Mouse (Mus musculus) layer of hippocampus, adult 8-10 months (tissue): Measurements from ENCODE around the gene B3gntl1. TPM values are rescaled to one million over a fixed set of nuclear protein-coding genes. Genes with fewer than 3 reads are reported as not detected.
A peak's percentile ranks its signal among the peaks of the same experiment; 100 is the strongest.

Experiments used
- DNase-seq, 2 experiments: peaks; one replicate each; pipeline ENCODE4 v3.0.0; 2022; ENCODE audit warnings: low spot score in 2 of 2
- total RNA-seq, 4 experiments: library from RNA; stranded (reverse); gene quantifications; 2 replicates each; pipeline ENCODE4 v1.2.4; 2022

Gene B3gntl1
- 1 to 10 TPM; 6.8 to 8.4 (median 7.9) TPM for total RNA-seq

DNA sequence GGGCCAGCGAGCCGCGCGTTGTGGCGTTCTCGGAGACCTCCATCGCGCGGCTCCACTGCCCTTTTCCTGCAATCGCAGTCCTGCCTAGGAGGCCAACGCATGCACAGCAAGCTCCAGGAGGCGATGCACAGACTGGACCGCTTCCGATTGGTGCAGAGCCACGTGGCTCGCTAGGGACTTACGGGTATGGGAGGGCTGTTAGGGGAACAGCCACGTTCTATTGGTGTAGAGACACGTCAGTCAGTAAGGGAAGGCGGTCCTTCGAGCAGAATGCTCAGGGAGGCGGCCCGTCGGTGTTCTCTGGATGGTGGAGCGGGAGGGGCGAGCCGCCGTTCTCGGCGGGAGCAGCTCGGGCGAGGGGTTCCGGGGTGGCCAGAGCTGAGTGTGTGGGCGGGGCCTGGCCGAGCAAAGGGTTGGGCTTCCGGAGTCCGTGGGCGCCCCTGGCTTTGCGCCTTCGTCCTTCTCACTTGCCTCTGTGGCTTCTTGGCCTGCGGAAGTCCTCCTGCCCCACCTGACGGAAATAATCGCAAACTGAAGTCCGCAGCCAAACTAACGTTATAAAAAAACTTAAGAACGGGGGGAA lies at the start of gene B3gntl1:
Gene B3gntl1 (minus strand): TSS at position 164 of the 583 bp plus-strand sequence.
- peak; percentile 99 to 100 for DNase-seq

DNA sequence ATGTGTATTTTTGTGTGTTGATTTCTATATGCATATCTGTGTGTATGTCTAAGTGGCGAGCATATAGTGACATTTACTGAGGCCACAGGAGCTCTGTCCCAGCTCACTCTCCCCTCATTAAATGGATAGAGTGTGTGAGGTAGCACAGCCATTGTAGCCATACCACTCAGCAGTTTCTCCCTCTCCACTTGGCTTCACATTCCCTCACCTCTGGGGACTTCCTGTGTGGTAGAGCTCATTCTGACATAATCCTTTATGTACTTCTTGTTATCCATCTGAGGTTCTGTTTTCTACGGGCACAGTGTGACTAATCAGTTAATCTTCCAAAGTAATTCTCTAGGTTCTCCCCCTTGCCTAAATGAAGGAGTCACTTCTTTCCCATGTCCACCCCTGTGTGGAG lies 49.5 kb upstream of the B3gntl1 start:
- no peak for DNase-seq

GRCm38 (mm10) chr11:121720752-121721151 lies 47.8 kb upstream of the B3gntl1 start:
- no peak for DNase-seq

- DNase-seq: no peak
Observed at GRCm38 (mm10) chr11:121717724-121718123, 44.8 kb upstream of the B3gntl1 start.

DNA sequence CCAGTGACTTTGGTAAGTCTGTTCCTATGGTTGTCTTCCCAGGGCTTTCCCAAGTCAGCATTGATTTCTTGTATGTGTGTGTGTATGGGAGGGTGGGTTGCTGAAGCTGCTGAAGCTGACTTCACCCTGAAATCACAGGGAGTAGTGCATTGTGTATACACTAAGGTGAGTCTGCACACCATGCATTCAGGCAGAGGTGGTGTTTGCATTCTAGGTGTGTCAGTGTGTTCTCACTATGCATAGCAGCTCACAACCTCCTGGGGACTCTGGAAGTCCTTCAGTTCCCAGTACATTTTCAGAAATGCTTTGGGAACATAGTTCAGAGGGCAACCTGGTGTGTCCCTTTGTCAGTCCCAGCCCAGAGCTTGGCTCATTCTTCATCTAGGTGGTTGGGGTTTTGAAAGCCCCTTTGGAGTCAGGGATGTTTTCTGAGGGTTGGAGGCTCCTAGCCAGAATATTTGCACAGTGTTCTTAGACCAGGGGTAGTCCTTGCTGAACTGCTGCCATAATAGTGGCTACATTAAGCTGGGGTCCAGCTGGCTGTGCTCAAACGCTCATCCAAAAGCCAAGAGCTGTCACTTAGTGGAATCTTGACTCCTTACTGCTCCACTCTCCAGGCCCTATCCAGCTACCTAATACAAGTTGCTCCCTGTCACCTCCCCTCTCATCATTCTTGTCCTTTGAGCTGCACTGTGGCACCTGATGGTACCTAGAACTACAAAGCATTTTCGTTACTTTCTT lies 42.0 kb upstream of the B3gntl1 start:
- no peak for DNase-seq

DNA sequence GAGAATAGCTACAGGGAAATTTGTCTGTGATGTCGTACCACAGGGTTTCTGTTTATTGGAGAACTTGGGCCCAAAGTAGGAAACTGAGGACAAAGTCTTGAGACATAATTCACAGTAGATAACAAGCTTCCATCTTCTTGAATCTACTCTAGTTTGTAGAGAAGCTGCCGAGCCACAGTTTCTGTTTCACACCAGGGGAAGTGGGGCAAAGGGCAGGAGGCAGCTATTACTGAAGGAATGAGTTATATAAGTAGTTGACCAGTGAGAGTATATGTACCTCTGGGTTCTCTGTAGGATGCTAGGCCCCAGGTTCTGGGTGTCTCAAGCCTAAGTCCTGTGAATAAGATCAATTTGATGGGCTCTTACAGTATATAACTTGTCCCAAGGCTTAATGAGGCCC lies 40.6 kb upstream of the B3gntl1 start:
- no peak for DNase-seq

DNA sequence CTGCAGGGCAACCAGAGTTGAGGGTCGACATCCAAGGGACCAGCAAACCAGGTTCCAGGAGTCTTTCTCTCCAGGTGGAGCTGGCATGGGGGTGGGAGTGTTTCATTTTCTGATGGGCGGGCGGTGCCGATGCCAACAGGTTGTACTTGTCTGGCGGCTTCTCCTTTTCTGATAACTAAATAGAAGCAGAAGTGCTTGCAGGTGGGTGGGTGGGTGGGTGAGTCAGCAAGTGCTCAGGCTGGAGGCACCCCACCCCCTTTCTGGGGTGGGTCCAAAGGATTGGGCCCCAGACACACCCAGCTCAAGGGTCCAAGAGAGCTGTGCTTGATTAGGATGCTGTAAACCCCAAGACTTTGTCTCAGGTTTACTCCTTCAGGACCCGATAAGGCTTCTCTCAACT lies 40.0 kb upstream of the B3gntl1 start:
- no peak for DNase-seq

GRCm38 (mm10) chr11:121710245-121710644 lies 37.3 kb upstream of the B3gntl1 start:
- DNase-seq: no peak

DNA sequence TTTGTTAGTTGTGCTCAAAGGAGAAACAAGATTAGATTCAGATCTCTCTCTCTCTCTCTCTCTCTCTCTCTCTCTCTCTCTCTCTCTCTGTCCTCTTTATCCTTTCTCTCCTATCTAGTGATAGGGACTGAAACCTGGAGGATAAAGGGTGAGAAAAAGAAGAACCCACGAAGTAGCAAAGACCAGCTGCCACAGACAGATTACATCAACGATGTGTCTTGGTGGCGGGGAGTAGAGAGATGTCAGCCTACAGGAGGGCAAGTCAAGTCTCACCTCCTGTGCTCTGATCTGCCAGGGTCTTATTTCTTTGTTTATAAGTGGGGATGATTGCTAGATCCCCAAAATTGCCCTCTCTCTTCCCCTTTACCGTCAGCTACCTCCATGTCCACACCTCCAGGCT lies 36.3 kb upstream of the B3gntl1 start:
- DNase-seq: no peak

DNA sequence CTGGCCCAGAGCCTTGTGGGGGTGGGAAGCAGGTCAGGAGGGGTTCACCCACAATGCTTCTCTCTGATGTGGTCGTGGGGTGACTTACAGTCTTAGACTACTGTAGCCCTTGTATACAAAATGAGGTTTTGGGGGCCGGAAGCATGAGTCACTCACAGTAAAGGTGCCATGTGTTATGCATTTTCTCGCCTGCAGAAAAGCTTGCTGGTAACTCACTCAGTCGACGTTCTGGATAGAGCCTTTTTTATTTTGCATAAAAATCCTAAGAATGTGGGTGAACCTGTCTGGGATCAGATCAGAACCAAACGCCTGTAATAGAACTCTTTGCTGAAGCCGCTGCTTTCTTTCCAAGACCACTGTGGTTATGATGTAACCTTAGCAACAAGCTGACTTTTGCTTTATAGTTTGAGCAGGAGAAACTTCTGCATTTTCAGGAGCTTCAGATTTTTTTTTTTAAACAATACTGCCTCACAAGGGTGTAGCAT lies 33.6 kb upstream of the B3gntl1 start:
- DNase-seq: no peak

GRCm38 (mm10) chr11:121703619-121704215 lies 30.8 kb upstream of the B3gntl1 start:
- DNase-seq: no peak

DNA sequence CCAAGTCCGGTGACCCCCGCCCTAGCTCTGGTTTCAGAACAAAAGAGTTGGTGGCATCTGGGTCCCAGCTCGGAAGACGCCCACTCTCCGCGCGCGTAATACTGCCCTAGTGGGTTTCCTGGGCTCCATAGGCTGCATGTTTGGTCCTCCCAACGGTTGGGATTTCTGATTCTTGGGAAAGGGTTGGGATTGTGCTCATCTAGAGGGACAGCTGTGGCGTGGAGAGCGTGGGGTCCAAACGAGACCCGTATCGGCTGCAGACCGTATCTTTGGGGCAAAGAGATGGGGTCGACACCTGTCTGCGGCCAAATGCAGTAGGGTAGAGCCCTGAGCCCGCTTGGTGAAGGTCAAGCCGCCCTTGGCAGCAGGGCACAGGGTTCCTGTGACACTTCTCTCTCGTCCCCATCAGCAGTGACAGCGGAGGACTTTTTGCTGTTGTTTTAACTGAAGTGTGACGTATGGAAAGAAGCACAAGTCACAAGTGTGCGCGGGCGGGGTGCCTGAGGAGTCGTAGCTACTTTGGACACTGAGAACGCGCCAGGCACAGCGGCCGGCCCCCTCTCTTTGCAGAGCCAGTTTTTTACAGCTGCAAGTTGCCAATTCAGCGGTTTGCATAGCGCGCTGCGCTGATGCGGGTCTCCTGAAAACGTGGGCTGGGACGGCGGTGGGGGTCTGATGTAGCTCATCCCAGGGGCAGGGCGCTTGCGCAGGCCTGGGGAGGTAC lies 30.1 kb upstream of the B3gntl1 start:
- peak; percentile 34 to 42 for DNase-seq

- DNase-seq: peak; percentile 62 to 73
Observed at GRCm38 (mm10) chr11:121702111-121702894, 29.4 kb upstream of the B3gntl1 start.

DNA sequence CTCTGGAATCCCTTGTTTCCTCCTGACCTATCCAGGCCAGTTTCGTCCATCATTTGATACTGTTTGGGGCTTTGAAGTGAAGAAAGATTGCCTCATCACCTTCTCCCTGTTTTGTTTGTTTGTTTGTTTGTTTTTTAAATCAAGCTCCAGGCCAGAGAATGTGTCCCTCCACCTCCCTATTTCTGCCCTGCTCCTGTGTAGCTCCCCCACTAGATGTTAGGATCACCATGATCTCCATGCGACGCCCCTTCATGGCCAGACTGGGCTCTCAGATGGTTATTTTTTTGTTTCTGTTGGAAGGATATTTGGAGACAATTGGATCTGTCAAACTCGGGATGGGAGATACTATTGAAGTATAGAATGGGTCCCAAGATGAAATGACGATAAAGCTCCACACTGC lies 28.3 kb upstream of the B3gntl1 start, which contains the start of gene Metrnl:
Gene Metrnl (plus strand): TSS at position 301 of the 400 bp plus-strand sequence.
- DNase-seq: no peak

DNA sequence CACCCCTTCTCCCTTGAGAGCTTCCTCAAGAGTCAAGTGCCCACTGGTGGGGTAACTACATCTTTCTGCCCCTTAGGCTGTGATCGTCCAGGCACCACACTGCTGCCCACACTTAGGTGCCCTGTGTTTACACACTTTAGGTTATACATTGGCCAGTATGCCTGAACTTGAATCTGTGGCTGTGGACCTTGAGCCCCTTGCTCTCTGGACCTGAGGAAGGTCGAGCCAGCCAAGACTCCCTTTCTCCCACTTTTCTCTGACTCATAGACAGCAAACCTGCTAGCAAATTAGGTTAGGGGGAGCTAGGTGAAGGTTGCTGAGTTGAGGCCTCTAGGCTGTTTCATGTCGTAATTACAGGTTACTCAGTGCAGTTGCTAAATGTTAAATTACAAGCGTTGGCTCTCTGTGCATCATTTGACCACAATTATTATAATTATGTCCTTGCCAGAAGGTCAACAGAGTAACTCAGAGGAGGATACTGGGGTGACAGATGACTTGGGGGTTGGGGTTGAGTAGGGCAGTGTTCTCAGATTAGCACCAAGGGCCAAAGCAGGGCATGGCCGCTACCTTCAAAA lies 25.5 kb upstream of the B3gntl1 start:
- no peak for DNase-seq

- no peak for DNase-seq
Observed at GRCm38 (mm10) chr11:121697271-121697670, 24.3 kb upstream of the B3gntl1 start.

GRCm38 (mm10) chr11:121695304-121696064 lies 22.5 kb upstream of the B3gntl1 start:
- DNase-seq: no peak

GRCm38 (mm10) chr11:121688024-121688423 lies 15.1 kb upstream of the B3gntl1 start:
- no peak for DNase-seq

DNA sequence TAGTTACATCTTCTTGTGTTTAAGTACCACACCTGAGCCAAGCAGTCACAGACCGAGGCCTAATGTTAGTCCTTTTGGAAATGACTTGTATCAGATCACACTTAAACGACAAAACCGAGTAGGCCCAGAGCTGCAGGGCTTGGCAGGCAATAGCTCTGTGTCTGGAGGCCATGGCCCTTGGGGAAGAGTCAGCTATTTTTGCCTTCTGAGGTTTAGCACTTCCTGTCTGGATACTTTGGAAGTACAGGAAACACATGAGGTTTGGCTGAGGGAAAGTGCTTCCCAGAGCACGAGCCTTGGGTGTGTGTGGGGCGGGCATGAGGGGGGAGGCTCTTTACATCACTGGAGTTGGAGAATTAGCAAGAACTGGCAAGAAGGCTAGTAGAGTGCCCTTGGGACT lies 13.7 kb upstream of the B3gntl1 start:
- DNase-seq: no peak

DNA sequence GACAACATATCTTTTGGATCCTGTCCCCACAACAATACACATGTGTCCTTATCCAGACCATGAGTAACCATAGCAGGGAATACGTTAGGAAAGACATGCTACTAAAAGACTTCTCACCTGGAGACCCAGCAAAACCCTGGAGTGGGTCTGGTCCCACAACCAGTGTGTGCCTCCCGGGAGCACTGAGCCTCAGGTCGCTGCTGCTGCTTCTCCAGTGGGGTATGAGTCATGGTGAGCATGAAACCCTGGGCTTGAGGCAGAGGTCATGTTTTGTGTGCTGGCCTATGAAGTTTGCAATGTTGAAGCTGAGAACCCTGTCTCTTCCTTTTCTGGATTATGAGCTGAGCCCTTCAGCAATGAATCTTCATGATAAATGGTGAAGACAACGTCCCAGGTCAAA lies 13.1 kb upstream of the B3gntl1 start:
- DNase-seq: no peak
